Mouse (Mus musculus) adipocyte (in vitro differentiated cells): ENCODE measurements around the gene Zar1.
"Not testable (repeated sequence)": the region's sequence is repeated elsewhere in the genome, so short reads cannot be mapped to it uniquely, and the experiment has no call there.

Experiments
- DNase-seq: peaks from one replicate; pipeline ENCODE4 v3.0.0-alpha.2; 2016; ENCODE audit warnings: low spot score

Zar1 gene

DNA sequence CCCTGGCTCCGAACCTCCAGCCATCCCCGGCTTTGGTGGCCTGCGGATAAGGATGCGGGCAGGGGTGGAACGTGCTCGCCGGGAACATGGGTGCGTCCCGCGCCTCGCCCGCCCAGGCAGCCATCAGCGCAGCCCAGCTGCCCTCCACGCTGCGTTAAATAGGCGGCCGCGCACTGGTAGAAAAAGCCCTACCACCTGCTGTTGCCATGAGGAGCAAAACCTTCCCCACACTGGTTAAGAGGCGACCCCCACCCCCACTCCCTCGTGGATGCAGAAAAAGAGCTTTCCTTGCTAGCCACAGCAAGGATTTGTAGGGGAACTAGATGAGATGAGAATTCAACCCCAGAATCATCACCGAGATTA lies at the start of gene Zar1:
Zar1 (minus strand) TSS at position 285 of the 363 bp plus-strand sequence.
- DNase-seq, result not testable (repeated sequence)

DNA sequence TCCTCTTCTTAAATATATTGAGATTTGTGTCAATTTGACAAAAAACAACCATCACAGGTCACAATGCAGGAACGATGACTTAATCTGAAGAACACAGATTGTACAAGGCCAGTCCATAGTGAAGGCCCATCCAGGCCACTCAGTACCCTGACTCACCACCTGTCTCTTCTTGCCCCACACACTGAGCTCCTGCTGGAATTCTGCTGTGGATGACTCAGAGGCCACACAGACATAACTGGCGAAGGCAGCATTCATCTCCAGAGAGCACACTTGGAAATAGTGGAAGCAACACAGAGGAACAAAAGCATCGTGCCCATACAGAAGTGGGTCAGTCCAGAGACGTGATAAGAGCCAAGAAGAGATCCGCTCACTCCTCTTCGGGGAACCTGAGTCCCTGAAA lies 49.0 kb upstream of the Zar1 start:
- no peak for DNase-seq

DNA sequence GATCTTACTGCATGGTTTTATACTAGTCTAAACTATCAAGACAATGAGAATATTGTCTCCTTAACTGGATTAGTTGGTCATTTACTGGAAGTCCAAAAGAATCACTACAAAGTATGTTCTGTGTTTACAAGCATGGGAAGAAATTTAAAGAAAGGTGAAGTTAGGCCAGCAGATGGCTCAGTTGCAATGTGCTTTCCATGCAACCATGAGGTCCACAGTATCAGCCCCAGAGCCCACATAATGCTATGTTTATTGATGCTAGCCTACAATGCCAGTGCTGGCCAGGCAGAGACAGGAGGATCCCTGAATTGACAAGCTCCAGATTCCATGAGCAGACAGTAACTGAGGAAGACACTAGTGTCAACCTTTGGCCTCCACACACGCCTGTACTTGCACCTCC lies 40.0 kb upstream of the Zar1 start:
- no peak for DNase-seq

DNA sequence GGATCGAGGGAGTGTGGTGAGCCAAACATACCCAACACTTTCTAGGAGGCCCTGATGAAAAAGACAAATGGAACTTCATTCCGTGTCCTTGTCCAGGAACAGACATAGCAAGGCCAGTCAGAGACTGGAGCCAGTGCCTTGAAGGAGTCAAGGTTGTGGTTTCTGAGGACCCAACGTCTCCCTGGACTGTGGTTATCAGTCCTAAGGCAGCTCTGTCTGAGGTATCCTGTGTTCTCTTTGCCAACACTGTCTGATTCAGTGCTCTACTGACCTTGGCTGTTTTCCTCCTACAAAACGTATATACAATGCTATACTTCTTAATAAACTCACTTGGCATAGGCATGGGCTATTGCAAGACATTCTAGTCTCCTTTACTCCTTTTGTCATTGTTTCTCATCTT lies 36.4 kb upstream of the Zar1 start:
- no peak for DNase-seq

DNA sequence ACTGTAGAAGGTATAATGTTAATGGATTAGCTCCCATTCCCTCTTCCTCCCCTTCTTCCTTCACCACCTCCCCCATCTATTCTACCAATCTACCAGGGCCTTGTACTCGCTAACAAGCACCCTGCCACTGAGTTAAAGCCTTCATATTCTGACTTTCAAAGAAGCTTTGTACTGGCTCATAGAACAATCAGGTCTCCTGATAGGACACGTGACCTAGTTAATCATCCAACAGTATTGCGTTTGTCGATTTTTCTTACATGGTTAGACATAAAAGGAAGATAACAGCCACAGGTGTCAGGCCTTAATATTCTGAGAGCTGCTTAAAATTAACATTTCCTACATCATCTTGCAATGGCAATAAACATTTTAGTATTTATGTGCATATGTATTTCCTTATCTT lies 22.1 kb upstream of the Zar1 start:
- DNase-seq, result no peak

DNA sequence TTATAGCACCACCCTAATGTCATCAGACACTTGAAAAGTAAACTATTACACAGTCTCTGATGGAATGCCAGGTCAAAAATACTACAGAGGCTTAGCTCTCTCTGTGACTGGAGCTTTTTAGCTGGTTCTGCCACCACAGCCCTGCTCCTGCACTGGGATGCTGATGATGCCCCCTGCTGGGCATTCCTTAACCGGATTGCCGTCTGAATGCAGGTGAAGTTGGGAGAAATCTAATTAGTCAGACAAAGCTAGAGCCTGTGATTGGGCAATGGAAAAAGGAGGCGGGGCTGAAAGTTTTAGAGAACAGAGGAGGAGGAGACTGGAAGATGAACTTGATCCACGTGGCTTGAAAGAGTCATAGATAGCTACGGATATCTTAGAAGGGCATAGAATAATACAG lies 20.0 kb upstream of the Zar1 start:
- DNase-seq, result peak; percentile 66

DNA sequence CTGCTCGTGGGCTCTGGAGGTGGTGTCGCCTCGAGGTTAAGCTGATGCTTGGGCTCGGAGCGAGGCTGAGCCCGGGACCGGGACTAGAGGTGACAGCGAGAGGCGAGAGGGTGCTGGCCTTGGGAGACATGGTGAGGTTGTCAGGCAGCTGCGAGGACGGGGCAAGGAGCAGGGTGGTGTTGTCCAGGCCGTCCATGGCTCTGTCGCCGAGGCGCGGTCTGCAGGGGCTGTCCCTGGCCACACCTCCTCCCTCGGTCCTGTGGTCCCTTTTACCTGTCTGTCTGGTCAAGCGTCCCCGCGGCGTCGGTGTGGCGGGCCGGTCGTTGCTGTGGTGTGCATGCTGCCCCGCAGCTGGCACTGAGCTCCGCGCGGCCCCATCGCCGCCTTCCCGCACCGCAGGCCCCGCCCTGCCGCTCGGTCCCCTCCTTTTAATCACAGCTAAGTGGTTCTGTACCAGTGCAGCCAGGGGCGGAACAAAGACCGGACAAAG lies 6.2 kb upstream of the Zar1 start, which contains the start of gene Gm5868:
Gm5868 (minus strand) TSS at position 360 of the 490 bp plus-strand sequence.
- no peak for DNase-seq

DNA sequence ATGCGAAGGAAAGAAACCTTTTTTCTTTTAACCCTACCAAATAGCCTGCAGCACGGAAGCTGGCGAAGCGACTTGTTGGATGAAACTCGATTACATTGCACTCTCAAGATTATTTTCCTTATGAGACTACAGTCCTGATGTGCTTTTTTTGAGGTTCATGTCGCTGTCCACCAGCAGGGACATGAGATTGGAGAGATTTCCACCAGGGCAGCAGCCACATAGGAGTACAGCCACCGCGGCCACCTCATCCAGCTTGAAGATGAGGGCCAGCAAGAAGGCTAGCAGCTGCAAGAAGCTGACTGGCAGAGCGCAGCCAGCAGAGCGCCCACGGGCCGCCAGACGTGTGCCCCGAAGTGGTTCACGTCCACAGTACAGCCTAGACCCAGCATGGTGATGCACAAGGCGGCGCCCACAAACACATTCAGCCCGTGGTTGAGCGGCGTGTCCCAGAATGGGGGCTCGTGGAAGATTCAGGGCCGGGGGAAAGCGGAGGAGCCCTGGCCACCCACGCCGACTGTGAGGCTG lies 5.7 kb upstream of the Zar1 start:
- not testable (repeated sequence) for DNase-seq

DNA sequence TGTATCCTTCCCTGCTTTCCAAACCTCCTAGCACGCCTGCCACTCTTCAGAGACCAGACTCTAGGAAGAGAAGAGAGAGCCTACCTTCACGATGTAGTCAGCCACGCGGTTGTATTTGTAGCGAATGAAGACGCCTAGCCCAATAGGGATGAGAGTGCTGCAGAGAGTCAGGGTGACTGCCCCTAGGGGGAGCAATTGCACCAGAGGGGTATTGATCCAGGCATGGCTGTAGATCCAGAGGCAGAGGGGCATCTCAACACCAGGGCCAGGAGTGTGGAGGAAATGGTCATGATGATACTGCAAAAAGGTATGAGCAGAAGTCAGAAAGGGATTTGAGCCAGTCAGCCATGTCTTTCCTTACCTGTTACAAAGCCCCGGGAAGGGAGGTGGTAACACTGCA lies 5.1 kb upstream of the Zar1 start:
- DNase-seq, result not testable (repeated sequence)

DNA sequence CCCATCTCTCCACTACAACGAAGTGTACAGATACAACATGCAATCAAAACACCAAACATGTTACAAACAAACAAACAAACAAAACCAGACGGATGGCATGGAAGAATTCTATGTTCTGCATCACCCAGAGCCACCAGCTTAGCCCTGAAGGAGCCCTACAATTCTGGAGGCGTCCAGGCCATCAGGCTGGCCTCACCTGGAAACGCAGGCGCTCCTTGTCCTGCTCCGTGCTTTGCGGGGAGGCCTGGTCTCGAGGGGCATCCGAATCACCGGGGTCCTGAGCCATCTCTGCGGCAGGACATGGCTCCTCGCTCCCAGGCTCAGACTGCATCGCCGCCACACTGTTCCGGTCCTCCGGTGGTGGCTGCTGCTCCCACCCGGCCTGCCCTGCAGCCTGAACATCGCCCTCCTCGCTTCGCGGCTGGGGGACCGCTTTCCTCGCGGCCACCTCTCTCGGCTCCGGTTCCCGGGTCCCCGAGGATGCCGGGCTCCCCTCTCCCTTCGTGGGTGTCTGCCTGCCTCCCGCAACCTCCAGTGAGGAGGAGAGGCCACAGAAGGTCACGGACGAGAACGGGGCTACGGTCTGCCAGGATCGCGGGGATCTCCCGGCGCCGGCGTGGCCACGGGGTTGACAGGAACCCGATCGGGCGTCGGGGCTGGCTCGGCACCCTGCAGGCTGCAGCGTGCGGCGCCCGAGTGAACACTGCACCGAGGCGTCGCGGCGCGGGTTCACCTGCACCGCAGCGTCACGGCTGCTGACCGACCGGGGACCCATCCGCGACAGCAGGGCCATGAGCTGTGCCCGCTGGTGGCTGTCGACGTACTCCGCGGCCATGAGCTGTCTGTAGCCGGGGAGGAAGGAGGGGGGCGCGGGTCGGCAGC lies 725 bp downstream of the Zar1 start:
- not testable (repeated sequence) for DNase-seq

DNA sequence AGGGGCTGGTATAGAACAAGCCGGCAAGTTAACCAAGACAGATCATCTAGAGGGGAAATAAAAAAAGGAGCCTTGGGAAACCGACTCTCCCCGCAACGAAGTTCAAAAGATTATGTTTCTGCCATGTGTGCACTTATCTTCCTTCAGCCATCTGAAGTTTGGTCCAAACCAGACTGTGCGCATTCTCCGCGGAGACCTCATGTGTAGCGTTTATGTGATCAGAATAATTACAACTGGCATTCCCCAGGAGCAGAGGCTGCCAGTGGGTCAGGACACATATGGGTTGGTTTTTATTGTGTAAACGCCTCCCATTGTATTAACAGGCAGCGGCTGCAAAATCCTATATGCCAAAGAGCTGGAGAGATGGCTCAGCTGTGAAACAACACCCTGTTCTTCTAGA lies 1.5 kb downstream of the Zar1 start:
- not testable (repeated sequence) for DNase-seq

DNA sequence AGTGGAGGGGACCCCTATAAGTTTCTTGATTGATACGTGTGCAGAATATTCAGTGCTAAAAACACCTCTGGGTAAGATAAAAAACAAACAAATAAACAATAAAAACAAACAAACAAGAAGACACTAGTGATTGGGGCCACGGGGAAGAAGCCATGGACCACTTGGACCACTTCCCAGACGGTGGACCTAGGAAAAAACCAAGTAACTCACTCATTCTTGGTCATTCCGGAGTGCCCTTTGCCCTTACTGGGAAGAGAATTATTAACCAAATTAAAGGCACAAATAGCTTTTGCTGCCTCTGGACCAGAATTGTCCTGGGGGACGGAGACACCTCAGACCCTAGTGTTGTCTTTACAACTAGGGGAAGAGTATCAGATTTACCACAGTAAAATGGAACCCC lies 15.4 kb downstream of the Zar1 start:
- no peak for DNase-seq

DNA sequence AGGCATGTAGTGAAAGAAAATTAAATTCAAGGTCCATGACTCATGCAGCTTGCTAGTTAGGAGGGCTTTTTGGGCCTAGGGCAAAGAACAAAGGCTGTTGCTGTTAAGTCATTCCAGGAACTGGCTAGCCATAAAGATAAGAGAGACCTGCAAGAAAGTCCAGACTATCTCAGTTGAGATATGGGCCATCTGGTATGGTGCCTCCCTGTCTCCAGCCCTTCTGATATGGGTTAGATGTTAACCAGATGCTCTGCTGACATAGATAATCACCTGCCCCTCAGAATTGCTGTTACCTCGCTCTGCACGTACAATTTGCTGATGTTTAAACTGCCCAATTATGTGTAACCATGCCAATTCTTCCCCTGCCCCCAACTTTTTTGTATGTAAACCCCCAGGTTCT lies 17.9 kb downstream of the Zar1 start:
- not testable (repeated sequence) for DNase-seq

DNA sequence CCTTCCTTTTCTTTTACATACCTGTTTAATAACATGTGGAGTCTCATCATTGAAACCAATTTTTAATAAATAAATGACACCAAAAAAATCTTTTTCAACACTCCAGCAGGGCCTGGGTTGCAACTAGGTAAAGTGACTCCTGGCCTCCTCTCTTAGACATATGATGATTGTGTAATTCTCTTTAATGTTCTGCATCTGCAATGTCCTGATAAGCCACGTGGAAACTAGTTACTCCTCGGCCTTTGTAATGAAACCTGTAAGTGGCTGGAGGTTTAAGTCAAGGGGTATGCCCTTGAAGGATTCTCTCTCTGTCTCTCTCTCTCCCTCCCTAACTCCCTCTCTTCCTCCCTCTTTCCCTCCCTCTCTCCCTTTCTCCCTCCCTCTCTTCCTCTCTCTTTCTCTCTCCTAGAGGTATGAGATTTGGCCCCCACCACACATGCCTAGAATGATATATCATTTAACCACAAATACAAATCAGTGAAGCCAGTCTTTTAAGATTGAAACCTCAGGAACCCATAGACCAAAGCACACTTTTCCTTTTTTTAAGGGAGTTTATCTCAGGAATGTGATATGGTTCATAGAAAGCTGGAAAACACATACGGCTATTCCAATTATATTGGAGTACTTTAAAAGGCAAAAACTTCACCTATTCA lies 20.0 kb downstream of the Zar1 start:
- no peak for DNase-seq

DNA sequence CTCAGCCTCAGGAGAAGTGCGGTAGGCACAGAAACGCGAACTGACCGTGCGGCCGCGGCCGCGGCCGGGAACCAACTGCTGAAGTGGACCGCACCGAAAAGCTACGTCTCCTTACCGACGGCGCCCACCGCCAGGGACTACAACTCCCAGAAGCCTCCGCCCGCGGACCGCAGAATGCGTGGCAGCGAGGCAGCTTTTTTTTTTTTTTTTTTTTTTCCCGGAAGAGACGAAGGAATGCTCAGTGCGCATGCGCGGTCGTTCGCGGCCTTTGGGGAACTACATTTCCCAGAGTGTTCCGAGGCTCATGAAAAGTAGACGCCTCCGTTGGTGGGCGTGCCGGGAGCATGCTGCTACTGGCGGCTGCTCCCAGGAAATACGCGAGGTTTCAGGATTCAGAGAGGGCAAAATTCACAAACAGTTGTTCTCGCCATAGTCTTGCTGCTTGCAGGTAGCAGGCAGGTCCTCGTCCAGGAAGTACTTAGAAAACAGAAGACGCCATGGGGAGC lies 21.5 kb downstream of the Zar1 start, which contains the start of gene Nfxl1:
Nfxl1 (minus strand) TSS at position 141 of the 506 bp plus-strand sequence.
- peak; percentile 100 for DNase-seq

DNA sequence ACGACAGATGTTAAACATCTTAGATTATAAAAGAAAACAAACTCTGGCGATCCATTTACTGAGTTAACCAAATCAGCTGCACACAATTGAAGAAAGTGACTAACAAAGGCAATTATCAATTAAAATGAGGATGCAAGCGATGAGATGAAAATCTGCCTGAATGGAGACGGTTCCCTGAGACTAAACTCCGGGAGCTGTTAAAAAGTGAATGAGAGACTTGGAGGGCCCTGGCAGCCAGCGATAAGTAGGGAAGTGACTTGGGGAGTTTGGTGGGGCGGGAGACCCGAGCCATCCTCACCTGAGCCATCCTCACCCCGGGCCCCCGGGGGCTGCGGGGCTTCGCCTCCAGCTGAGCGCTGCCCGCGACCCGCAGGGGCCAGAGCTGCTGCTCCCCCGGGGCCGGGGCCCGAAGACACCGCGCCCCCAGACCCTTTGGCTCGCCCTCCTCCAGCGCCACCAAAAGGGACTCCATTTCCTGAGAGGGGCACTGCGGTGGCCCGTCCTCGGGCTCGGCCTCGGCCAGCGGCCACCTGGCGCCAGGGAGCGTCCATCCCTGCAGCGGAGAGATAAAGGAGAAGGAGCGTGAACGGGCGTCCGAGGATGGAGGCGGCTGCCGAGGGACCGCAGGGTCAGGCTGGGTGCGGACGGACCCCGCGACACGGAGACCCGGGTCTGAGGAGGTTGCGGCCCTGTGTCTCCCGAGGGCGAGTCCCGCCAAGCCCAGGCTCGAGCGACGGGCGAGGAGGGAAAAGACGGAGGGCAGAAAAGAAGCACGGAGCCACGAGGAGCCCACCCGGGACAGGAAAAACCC lies 22.1 kb downstream of the Zar1 start:
- peak; percentile 17 for DNase-seq

DNA sequence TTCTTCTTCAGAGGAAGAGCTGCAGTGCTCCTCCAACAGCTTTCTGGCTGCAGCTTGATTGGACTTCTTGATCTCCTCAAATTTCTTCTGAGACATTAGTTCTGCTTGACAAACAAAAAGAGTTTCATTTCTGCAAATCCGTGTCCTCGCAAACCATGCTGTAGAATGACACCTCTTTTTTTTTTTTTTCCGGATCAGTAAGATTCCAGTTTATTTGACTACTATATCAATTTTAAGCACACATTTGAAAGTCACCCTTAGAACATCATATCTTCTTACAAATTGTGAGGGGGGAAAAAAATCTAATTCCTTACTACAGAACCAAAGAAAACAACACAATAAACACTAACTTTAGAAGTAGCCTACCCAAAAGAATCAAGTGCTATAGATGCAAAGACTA lies 24.8 kb downstream of the Zar1 start:
- no peak for DNase-seq

DNA sequence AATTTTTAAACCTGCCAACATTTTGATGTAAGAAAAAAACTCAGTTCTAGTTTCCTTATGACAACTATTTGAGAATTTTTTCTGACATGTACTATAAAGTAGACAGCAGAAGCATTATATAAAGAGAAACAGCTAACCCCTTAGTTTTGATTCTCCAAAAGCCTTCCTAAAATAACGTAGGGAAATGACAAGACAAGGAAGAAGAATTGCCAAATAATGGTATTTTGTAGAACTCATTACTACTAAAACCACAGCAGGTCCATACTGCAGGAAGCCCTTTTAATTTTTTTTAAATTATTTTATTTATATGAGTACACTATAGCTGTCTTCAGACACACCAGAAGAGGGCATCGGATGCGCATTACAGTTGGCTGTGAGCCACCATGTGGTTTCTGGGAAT lies 29.8 kb downstream of the Zar1 start:
- no peak for DNase-seq

DNA sequence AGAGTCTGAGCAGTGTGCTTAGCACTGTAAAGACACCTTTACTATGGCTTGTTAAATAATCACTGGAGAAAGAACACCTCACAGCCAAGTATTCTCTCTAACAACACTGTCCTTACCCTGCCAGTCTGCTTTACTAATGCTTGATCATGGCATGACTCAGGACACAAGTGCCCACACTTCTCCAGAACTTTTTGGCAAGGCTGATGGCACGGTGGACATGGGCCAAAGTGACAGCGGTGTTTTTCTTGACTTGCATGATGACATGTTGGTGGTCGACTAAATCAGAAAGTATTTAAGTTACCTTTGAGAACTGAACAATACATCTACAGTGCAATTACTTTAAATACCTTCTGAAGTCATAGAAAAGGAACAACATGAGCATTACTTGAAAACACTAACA lies 52.2 kb downstream of the Zar1 start:
- peak; percentile 28 for DNase-seq
